Mouse (Mus musculus): ENCODE measurements at regions not wholly inside any gene's neighbourhood (a gene's known extent, or its start where the extent isn't known, plus 50 kb on each side); places are given as distances from the start of the nearest gene placed in this dataset.
A peak's percentile ranks its signal among the peaks of the same experiment; 100 is the strongest.

- H3K9ac ChIP-seq (ENCODE audit: low read depth, low read length): no peak overlapping the region
- H3K27me3 ChIP-seq (replicated peaks; ENCODE audit: control insufficient read depth, insufficient read depth, low read length): no peaks in the 10 kb centered on the region
- WGBS: 59% methylated on average over 7 of the region's 7 CpGs
- no peak for ATAC-seq
- H3K4me2 ChIP-seq (ENCODE audit: low read length): no peak overlapping the region
- no peak overlapping the region for H3K4me3 ChIP-seq (ENCODE audit: low read length)
- no peak overlapping the region for H3K27ac ChIP-seq (ENCODE audit: low read depth, low read length)
- no peaks in the 10 kb centered on the region for H3K36me3 ChIP-seq (ENCODE audit: control insufficient read depth, insufficient read depth, low read length)
- no peaks in the 10 kb centered on the region for H3K4me1 ChIP-seq (ENCODE audit: control insufficient read depth, insufficient read depth, low read depth, low read length)
- H3K9me3 ChIP-seq (ENCODE audit: control insufficient read depth, low read length): no peaks in the 10 kb centered on the region
Observed at GRCm38 (mm10) chr11:17639922-17640321, 313.8 kb downstream of the Etaa1 start.

- Histone ChIP-seq H3K27ac (ENCODE audit: low read depth, low read length) (no peak overlapping the region), H3K4me2 (ENCODE audit: low read length) (no peak overlapping the region), H3K9me3 (ENCODE audit: control insufficient read depth, low read length) (no peaks in the 10 kb centered on the region), H3K36me3 (ENCODE audit: control insufficient read depth, insufficient read depth, low read length) (no peaks in the 10 kb centered on the region), H3K9ac (ENCODE audit: low read depth, low read length) (no peak overlapping the region), H3K4me1 (ENCODE audit: control insufficient read depth, insufficient read depth, low read depth, low read length) (no peaks in the 10 kb centered on the region), H3K4me3 (ENCODE audit: low read length) (no peak overlapping the region), H3K27me3 (replicated peaks; ENCODE audit: control insufficient read depth, insufficient read depth, low read length) (no peaks in the 10 kb centered on the region)
- ATAC-seq: no peak
Observed at GRCm38 (mm10) chr11:17647441-17647840, 306.2 kb downstream of the Etaa1 start.

GRCm38 (mm10) chr11:17651389-17652156, 302.1 kb downstream of the Etaa1 start:
- Histone ChIP-seq H3K4me3 (ENCODE audit: low read length) (no peak overlapping the region), H3K27ac (ENCODE audit: low read depth, low read length) (no peak overlapping the region), H3K4me2 (ENCODE audit: low read length) (no peak overlapping the region), H3K9ac (ENCODE audit: low read depth, low read length) (no peak overlapping the region), H3K9me3 (ENCODE audit: control insufficient read depth, low read length) (no peaks in the 10 kb centered on the region), H3K4me1 (ENCODE audit: control insufficient read depth, insufficient read depth, low read depth, low read length) (no peaks in the 10 kb centered on the region), H3K36me3 (ENCODE audit: control insufficient read depth, insufficient read depth, low read length) (no peaks in the 10 kb centered on the region), H3K27me3 (replicated peaks; ENCODE audit: control insufficient read depth, insufficient read depth, low read length) (no peaks in the 10 kb centered on the region)
- ATAC-seq: no peak
- WGBS: 51% methylated on average over 4 of the region's 4 CpGs

GRCm38 (mm10) chr11:17655840-17656239, 297.8 kb downstream of the Etaa1 start:
- Histone ChIP-seq H3K9ac (ENCODE audit: low read depth, low read length) (no peak overlapping the region), H3K27ac (ENCODE audit: low read depth, low read length) (no peak overlapping the region), H3K36me3 (ENCODE audit: control insufficient read depth, insufficient read depth, low read length) (no peaks in the 10 kb centered on the region), H3K9me3 (ENCODE audit: control insufficient read depth, low read length) (no peaks in the 10 kb centered on the region), H3K4me2 (ENCODE audit: low read length) (no peak overlapping the region), H3K4me3 (ENCODE audit: low read length) (no peak overlapping the region), H3K27me3 (replicated peaks; ENCODE audit: control insufficient read depth, insufficient read depth, low read length) (no peaks in the 10 kb centered on the region), H3K4me1 (ENCODE audit: control insufficient read depth, insufficient read depth, low read depth, low read length) (no peaks in the 10 kb centered on the region)
- ATAC-seq: no peak
- WGBS: 81% methylated on average over 2 of the region's 2 CpGs

GRCm38 (mm10) chr11:17657720-17658119, 296.0 kb downstream of the Etaa1 start:
- H3K4me2 ChIP-seq (ENCODE audit: low read length): no peak overlapping the region
- no peaks in the 10 kb centered on the region for H3K9me3 ChIP-seq (ENCODE audit: control insufficient read depth, low read length)
- no peak overlapping the region for H3K4me3 ChIP-seq (ENCODE audit: low read length)
- H3K27ac ChIP-seq (ENCODE audit: low read depth, low read length): no peak overlapping the region
- H3K36me3 ChIP-seq (ENCODE audit: control insufficient read depth, insufficient read depth, low read length): no peaks in the 10 kb centered on the region
- no peak for ATAC-seq
- no peak overlapping the region for H3K9ac ChIP-seq (ENCODE audit: low read depth, low read length)
- no peaks in the 10 kb centered on the region for H3K27me3 ChIP-seq (replicated peaks; ENCODE audit: control insufficient read depth, insufficient read depth, low read length)
- H3K4me1 ChIP-seq (ENCODE audit: control insufficient read depth, insufficient read depth, low read depth, low read length): no peaks in the 10 kb centered on the region
- WGBS: 75% methylated on average over 3 of the region's 3 CpGs

- Histone ChIP-seq H3K9me3 (ENCODE audit: control insufficient read depth, low read length) (no peaks in the 10 kb centered on the region), H3K4me1 (ENCODE audit: control insufficient read depth, insufficient read depth, low read depth, low read length) (no peaks in the 10 kb centered on the region), H3K27me3 (replicated peaks; ENCODE audit: control insufficient read depth, insufficient read depth, low read length) (no peaks in the 10 kb centered on the region), H3K27ac (ENCODE audit: low read depth, low read length) (no peak overlapping the region), H3K36me3 (ENCODE audit: control insufficient read depth, insufficient read depth, low read length) (no peaks in the 10 kb centered on the region), H3K9ac (ENCODE audit: low read depth, low read length) (no peak overlapping the region), H3K4me3 (ENCODE audit: low read length) (no peak overlapping the region), H3K4me2 (ENCODE audit: low read length) (no peak overlapping the region)
- 34% methylated on average over 3 of the region's 3 CpGs for WGBS
- ATAC-seq: peak; percentile 68
Observed at GRCm38 (mm10) chr11:17658289-17658688, 295.4 kb downstream of the Etaa1 start.

GRCm38 (mm10) chr11:17658717-17659116, 295.0 kb downstream of the Etaa1 start:
- Histone ChIP-seq H3K9me3 (ENCODE audit: control insufficient read depth, low read length) (no peaks in the 10 kb centered on the region), H3K4me1 (ENCODE audit: control insufficient read depth, insufficient read depth, low read depth, low read length) (no peaks in the 10 kb centered on the region), H3K4me2 (ENCODE audit: low read length) (no peak overlapping the region), H3K27ac (ENCODE audit: low read depth, low read length) (no peak overlapping the region), H3K9ac (ENCODE audit: low read depth, low read length) (no peak overlapping the region), H3K27me3 (replicated peaks; ENCODE audit: control insufficient read depth, insufficient read depth, low read length) (no peaks in the 10 kb centered on the region), H3K4me3 (ENCODE audit: low read length) (no peak overlapping the region), H3K36me3 (ENCODE audit: control insufficient read depth, insufficient read depth, low read length) (no peaks in the 10 kb centered on the region)
- WGBS: 79% methylated on average over 4 of the region's 4 CpGs
- ATAC-seq: no peak

- Histone ChIP-seq H3K9ac (ENCODE audit: low read depth, low read length) (no peak overlapping the region), H3K4me3 (ENCODE audit: low read length) (no peak overlapping the region), H3K4me2 (ENCODE audit: low read length) (no peak overlapping the region), H3K36me3 (ENCODE audit: control insufficient read depth, insufficient read depth, low read length) (no peaks in the 10 kb centered on the region), H3K9me3 (ENCODE audit: control insufficient read depth, low read length) (no peaks in the 10 kb centered on the region), H3K27ac (ENCODE audit: low read depth, low read length) (no peak overlapping the region), H3K27me3 (replicated peaks; ENCODE audit: control insufficient read depth, insufficient read depth, low read length) (no peaks in the 10 kb centered on the region), H3K4me1 (ENCODE audit: control insufficient read depth, insufficient read depth, low read depth, low read length) (no peaks in the 10 kb centered on the region)
- no peak for ATAC-seq
- WGBS: 49% methylated on average over 5 of the region's 5 CpGs
Observed at GRCm38 (mm10) chr11:17663893-17664292, 289.8 kb downstream of the Etaa1 start.

GRCm38 (mm10) chr11:17665624-17666552, 287.8 kb downstream of the Etaa1 start:
- Histone ChIP-seq H3K4me2 (ENCODE audit: low read length) (no peak overlapping the region), H3K4me1 (ENCODE audit: control insufficient read depth, insufficient read depth, low read depth, low read length) (no peaks in the 10 kb centered on the region), H3K36me3 (ENCODE audit: control insufficient read depth, insufficient read depth, low read length) (no peaks in the 10 kb centered on the region), H3K4me3 (ENCODE audit: low read length) (no peak overlapping the region), H3K9ac (ENCODE audit: low read depth, low read length) (no peak overlapping the region), H3K9me3 (ENCODE audit: control insufficient read depth, low read length) (no peaks in the 10 kb centered on the region), H3K27me3 (replicated peaks; ENCODE audit: control insufficient read depth, insufficient read depth, low read length) (no peaks in the 10 kb centered on the region), H3K27ac (ENCODE audit: low read depth, low read length) (no peak overlapping the region)
- no peak for ATAC-seq
- 65% methylated on average over 11 of the region's 11 CpGs for WGBS
